Mouse (Mus musculus) liver, adult 2 months (tissue): ENCODE data around the gene Mlx.

Experiments
- CTCF ChIP-seq: fragments of 200-500 bp; IDR thresholded peaks from 2 replicates; pipeline ENCODE4 v1.5.1; 2011; ENCODE audit warnings: low read depth, low read length, control low read depth
- POLR2A ChIP-seq: fragments of 200-500 bp; IDR thresholded peaks from 2 replicates; pipeline ENCODE4 v1.6.1; 2011; ENCODE audit warnings: low read length, control low read depth; ENCODE audit not compliant: insufficient read depth; ENCODE audit errors: extremely low read depth

DNA sequence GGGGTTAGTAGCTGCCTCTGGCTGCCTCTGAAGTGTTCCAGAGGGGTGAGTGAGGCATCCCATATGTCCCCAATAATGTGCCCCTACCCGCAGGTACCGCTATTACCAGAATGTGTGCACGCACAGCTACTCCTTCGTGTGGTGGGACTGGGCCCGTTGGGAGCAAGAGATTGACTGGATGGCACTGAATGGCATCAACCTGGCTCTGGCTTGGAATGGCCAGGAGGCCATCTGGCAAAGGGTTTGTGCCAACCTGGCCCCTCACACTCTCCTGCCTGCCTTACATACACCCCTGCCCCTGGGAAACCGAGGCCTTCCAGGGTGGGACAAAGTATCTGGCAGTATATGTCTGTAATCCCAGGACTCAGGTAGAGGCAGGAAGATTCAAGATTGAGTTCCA is 16.1 kb upstream of the Mlx start:
- TF ChIP-seq CTCF (no peak), POLR2A (no peak)
